Mouse (Mus musculus) left cerebral cortex, adult 11 months (tissue): ENCODE measurements around the gene Csf3r.
"Not testable (repeated sequence)": the region's sequence is repeated elsewhere in the genome, so short reads cannot be mapped to it uniquely, and the experiment has no call there.

ENCODE experiments used
- DNase-seq: peaks from one replicate; pipeline ENCODE4 v3.0.0; 2022; ENCODE audit warnings: low spot score

Csf3r gene

DNA sequence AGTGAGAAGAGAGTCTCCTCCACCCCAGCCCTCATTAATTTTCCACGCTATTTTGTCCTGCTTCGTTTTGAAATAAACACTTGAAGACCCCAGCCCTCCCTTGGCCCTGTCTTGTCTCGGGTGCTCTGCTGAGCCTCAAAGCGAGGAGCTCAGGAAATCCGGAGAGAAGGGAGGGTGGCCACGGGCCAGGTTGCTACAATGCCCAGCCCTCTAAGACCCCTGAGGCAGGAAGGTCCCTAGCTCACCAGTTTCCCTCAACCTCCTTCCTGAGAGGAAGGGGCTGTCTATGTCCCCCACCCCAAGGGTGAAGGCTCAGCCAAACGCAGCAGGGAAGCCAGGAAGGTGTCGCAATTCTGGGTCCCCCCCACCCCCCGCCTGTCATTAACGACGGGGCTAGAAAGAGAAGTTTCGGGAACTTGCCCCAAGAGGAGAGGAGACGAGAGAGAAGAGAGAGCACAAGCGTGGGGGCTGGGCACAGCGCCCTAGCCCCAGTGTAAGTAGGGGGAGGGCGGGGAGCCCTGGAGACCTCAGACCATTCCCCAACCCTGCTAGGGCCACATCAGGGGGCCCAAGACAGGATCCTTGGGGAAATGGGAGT lies at the start of gene Csf3r:
Csf3r (plus strand) TSS at position 248 of the 598 bp plus-strand sequence.
- DNase-seq = no peak

DNA sequence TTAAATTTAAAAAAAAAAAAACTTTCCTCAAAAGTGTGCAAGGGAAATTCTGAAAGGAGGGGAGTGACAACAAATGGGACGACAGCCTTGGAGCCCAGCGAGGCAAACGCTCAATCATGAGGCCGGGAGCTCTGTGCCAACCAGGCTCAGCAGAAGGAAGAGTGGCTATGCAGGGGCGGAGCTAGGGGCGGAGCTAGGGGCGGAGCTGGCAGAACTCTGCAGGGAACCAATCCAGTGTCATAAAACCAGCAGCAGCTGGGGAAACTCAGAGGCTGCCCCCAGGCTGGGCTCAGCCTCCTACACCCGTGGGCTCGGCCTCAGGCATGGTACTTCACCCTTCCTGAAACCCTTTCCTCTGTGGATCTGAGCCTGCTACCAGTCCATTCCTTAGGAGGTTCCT lies 46.6 kb upstream of the Csf3r start:
- no peak for DNase-seq

DNA sequence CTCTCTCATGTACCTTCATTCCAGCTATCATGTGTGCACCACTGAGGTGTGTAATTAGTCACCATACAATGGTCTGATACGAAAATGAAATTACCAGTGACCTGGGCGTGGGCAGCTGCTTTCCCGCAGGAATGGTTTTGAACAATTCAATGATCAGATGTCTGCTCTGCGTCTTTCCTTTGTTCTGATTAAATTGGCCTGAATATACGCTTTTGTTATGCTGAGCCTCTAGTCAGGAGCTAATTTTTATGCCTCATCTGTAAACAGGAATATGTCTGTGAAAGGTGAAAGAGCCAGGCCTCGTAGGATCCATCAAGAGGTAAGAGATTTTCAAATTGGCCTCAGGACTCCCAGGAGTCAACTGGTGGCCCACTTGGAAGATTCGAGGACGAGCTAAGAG lies 41.1 kb upstream of the Csf3r start:
- no peak for DNase-seq

DNA sequence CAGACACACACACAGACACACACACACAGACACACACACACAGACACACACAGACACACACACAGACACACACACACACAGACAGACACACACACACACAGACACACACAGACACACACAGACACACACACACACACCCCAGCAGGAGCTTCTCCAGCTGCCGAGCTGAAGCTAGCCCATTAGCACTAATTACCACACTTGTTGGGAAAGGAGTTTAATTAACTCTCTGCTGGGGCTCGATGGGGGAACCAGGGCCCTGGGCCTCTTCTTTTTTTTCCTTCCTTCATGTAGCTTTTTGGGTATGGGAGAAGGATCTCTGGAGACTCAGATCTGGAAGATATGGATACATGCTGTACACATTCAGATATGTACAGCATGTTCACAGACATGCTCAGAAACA lies 38.6 kb upstream of the Csf3r start:
- not testable (repeated sequence) for DNase-seq

DNA sequence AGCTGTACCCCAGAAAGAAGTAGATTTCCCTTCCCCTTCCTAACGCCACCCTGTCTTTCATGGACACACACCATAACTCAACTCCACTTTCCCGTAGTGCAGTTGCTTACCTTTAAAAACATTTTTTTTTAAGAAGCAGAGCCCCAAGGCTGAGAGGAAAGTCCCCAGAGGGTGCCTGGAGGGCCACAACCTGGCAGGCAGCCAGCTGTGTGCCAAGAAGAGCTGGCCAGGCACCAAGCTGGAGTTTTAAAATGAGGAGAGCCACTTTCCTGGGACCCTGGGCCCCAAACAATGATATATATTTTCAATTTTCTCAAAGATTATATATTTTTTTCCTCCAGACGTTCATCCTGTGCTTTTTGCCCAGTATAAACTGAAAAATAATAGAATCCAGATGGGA lies 37.3 kb upstream of the Csf3r start:
- DNase-seq = no peak

DNA sequence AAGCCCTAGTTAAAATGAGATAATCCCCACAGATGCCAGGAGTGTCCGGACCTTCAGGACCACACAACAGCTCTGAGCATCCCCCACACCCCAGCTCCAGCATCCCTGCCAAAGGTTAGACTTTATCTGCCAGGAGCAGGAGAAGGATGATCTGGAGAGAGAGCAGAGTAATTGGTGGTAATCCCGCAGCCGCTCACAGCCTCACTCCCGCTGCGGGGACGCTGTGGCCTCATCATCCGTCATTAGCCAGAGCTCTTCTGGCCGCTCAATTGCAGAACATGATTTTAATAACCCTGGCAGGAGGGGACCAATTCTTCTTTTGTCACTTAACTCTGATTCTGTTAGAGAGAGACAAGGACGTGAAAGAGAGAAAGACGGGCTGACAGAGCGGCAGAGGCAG lies 35.3 kb upstream of the Csf3r start:
- DNase-seq = no peak

DNA sequence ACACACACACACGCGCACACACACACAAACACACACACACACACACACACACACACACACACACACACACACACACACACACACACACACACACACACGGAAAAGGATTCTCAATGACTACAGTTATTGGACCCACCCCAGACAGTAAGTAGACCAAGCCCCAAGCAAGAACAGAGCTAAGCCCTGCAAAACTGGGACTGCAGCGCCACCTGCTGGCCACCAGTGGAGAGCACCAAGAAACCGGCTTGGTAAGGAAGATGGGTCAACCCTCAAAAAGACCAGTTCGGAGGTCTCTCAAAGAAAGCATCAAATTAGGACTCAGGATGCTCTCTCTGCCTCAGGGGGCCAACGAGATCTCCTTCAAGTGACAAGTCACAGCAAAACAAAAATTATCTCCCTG lies 34.2 kb upstream of the Csf3r start:
- DNase-seq = peak; percentile 21

DNA sequence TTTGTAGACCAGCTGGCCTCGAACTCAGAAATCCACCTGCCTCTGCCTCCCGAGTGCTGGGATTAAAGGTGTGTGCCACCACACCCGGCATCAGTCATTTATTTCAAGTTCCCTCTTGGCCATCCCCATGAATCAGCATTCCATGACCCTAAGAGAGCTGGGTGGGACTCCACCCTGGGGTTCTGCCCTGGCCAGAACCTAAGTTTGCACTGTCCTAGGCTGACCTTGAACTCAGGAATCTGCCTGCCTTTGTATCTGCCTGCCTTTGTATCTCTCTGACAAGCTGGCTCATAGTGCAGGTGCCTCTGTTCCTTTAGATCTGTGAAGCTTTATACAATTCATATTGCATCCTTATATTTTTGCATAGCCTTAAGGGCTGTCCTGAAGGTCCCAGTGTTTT lies 32.1 kb upstream of the Csf3r start:
- no peak for DNase-seq

DNA sequence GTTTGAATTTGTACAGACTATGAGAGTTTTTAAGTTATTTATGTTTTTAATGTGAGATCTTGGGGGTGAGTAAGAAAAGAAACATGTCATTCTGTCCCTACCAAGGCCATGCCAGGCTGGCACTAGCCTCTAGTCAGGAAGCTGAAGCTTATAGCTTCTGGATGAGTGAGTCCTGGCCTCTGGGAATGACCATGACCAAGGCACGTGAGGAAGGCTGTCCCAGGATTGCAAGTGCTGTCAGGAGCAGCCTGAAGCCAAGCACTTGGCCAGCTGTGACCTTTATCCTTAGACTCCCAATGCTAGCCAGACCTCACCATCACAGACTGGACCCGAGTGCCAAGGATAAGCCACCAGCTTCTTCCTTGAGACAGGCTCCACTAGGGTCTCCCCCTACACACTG lies 31.4 kb upstream of the Csf3r start:
- no peak for DNase-seq

DNA sequence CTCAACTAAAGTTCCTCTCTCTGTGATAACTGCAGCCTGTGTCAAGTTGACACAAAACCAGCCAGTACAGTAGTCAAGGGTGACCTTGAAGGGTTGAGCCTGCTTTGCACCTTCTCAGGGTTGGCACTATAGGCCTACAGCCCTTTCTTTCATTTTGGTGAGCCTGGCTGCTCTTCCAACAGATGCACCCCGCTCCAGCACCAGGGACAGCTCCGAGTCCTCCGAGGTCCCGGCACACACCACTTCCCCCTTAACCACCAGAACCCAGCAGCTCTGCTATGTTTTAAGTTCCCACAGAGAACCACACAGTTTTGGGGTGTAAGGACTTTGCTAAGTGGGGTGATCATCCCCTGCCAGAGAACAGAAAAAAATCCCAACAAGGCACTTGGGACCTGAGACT lies 27.8 kb upstream of the Csf3r start:
- no peak for DNase-seq

DNA sequence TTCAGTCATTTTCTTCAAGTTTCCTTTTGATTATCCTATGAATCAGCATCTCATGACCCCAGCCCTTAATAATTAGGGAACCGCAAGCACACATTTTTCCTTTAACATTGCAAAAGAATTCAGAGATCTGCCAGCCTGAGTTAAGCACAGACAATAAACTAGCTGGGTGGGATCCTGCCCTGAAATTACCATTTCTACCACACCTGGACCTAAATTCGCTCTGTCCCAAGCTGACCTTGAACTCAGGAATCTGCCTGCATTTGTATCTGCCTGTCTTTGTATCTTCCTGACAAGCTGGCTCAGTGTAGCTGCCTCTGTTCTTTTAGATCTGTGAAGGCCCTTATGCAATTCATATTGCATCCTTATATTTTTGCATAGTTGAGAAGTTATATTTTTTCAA lies 26.5 kb upstream of the Csf3r start:
- DNase-seq = no peak

DNA sequence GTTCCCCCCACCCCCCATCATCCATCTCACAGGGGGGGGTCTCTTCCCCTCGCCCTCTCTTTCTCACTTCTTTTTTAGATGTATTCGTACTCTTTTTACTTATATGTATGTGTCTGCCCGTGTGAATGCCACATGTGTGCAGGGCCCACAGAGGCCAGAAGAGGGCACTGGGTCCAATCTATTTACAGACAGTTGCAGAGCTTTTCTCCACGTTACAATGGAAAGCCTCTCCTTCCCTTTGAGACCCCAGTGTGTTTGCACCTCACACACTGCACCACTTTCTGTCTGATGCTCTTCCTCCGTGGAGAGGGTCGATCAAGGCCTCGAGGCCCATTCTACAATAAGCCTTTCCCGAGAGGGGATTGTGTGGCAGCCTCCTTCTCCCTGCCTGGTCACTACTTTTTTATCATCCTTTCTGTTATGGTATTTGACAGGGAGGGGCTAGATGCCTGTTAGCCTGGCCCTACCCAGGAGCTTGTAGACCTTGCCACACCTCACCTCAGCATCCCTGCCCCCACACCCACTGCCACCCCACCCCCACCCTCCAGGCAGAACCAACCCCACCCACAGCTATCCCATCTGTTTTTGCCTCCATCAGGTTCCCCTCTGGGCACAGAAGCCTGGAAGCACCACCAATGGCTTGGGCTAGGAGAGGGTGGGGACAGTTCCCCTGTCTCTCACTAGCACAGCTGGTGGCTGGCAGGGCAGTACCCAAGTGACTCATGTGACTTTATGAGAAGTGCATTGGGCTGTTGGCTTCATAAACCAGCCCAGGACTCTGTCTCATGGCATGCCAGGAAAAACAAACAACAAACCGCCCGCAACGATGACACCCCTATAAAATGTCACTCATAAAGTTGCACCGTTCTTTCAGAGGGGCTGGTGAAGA lies 22.8 kb upstream of the Csf3r start:
- no peak for DNase-seq

DNA sequence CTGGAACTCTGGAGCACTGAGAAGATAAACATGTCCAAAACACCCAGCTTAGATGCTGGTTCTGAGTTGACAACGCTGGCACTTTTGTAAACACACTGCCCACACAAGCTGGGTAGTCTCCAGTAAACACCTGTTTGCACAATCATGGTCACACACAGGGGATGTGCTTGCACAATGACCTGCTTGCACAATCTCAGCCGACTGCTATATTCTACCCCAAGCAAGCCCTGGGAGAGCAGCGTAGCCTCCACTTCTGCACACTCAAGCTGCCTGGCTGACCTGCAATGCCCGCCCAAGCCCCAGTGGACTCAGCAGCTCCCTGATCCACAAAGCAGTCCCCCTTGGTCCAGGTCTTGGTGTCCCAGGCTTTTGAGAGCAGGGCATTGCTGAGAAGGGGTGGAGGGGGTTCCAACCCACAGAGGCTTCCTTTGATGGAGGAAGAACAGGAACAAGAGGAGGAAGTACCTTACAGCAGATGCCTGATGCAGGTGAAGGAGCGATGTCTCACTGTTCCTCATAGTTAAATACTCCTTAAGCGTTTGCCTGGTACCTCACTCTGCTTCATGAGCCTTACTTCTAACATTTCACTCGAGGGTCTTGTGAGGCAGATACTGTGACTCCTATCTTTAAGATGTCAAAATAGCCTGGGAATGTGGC lies 6.5 kb upstream of the Csf3r start:
- DNase-seq = no peak

DNA sequence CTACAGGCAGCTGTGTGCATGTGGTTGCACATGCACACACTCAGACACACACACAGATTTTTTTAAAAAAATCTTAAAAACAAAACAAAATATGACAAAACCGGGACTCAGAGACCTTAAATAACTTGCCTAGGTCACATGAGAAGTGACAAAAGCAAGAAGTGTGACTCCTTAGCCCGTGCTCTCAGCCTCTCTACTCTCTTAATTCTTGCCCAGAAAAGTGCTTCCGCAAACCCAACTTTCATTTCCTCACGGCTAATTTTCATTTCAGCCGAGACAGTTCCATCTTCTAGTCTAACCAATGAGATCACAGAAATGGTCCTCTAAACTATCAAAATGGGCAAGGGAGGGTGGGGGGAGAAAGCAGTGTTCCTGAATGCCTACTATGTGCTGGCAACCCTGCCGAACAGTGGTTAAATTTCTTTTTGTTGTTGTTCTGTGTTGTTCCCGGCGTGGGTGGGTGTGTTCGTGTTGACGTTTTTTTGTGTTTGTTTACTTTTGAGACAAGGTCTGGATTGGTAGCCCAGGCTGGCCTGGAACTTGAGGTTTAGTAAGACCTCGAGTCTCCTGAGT lies 5.3 kb upstream of the Csf3r start:
- DNase-seq = no peak

DNA sequence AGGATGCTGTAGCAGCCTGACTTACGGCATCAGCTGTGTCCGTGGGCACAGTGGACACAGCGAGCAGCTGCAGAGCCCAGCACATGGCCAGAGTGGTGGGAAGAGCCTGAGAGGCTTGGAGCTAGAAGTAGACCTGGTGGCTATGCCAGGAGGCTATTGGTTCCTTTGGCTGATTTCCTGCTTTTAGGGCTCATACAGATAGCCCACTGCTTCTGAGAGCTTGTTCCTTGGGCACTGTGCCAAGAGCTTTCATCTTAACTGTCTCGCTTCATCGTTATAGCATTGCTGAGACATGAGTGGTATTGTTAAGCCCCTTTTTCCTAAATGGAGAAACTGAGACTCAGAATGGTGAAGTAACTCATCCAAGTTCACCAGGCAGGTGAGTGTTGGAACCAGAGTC lies 1.5 kb downstream of the Csf3r start:
- DNase-seq = no peak

DNA sequence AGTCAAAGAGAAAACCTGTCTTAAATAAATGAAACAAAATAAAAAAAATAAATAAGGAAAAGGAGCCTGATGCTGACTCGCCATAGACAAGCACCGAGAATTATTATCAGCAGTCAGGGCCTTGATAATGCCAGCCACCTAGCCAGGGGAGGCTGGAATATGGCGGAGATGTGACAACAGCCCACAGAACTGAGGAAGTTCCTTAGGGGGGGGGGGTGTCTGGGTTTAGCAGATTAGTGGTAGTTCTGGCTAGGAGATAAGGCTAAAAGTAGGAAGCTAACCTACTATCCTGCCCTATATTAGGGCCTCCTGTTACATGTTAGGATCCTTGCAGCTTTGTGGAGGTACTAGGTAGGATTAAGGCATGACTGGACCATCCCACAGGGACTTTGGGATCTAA lies 3.6 kb downstream of the Csf3r start:
- no peak for DNase-seq

DNA sequence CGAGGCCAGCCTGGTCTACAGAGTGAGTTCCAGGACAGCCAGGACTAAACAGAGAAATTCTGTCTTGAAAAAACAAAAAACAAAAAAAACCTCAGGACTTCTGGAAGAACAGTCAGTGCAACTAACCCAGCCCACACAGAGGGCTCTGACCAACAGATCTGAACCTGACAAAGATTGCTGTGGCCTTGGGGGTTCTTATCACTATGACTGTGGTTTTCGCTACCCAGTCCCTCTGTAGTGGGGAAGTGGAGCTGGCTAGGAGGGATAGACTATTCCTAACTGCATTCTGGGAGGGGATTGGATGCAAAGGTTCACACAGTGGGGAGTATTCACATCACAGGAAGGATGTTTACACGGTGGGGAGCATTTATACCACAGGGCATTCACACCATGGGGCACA lies 4.7 kb downstream of the Csf3r start:
- no peak for DNase-seq

DNA sequence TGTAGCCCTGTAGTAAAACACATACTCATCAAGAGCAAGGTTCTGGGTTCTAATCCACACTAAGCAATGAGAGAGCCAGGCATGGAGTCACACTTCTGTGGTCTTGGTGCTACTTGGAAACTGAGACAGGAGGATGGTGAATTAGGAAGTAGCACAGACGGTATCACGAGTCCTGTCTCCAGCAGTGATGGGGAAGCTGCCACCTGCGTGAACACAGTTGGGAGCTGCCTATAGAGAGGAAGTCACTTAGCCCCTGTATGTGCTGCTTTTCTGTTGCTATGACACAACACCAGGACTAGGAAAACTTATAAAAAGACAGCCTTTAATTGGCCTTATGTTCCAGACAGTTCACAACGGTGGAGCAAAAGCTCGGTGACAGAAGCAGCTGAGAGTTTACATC lies 6.4 kb downstream of the Csf3r start:
- no peak for DNase-seq

DNA sequence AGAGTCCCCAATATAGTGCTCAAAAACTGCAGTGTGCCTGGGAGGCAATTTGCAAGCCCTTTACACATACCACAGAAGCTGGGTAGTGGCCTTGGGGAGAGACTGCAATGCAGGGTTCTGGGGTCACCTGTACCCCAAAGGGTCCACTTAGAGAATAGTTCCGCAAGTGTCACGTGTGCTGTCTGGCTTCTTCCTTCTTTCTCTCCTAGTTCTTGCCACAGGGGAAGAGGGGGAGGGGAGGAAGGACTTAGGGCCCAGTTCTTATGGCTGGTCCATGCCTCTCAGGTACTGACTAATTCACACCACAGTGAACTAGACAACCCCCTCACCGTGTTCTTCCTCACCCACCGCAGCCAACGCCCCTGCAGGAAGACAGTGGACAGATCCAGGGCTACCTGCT lies 11.1 kb downstream of the Csf3r start:
- no peak for DNase-seq

DNA sequence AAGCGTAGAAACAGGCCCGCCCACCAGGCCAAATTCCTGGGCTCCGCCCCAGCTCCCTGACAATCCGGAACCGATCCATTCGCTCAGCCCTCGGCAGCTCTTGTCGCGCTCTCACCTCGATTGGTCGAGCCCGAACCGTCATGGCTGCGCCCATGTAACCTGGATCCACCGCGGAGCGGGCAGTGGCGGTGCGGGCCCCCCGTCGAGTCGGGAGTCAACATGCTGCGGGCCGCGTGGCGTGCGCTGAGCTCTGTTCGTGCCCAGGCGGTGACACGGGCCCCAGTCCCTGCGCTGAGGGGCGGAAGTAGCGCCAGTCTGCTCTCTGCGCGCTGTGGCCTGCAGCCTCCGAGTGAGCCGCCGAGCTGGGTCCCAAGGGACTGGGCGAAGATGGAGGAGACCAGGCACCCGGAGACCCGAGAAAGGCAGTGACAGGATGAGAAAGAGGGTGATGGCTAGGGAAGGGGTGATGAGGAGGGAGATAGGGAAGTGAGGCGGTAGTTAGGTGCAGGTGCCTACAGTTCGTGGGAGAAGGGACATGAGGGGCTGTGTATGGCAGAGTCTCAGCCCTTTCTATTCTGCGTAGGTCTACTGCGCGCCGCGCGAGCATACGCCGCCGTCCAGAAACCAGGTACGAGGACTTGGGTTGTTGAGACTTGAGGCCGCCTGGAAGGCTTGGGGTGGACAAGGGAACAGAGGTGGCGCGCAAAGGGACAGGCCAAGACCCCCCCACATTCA lies 22.7 kb downstream of the Csf3r start, which contains the start of gene Mrps15:
Mrps15 (plus strand) TSS at position 75 of the 735 bp plus-strand sequence.
- DNase-seq = peak; percentile 77

DNA sequence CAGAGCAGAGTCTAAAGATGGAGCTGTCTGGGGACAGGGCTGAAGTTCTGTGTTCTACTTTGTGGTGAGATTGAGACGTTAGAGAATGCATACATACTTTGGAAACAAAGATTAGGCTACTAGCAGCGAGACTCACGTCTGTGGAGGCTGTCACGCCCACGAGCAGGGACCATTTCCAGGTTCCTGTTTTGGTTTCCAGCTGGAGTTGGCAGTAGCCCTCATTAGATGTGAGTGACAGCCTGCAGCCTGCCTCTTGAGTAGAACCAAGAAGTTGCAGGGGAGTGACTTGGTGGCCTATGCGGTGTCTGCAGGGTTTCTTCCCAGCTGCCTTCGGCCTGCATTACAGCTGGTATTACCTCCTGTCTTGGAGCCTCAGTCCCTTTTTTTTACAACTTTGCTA lies 27.3 kb downstream of the Csf3r start:
- DNase-seq = peak; percentile 54
